Mouse (Mus musculus): ENCODE data around the gene Slc22a19.

GRCm38 (mm10) chr19:7691259-7691658, 19.9 kb downstream of the Slc22a19 start:
- TF ChIP-seq POLR2A (IDR thresholded peaks at IDR 0.05; ENCODE audit: extremely low read depth, insufficient read depth, low read length) (no peak), CTCF (IDR thresholded peaks at IDR 0.05; ENCODE audit: extremely low read depth, insufficient read depth, low read length) (no peak)

Data from cortical plate, adult 2 months (tissue).